Mouse (Mus musculus) spleen, adult 2 months (tissue): Measurements from ENCODE around the gene Dld. TPM values are rescaled to one million over a fixed set of nuclear protein-coding genes. Genes with fewer than 3 reads are reported as not detected.

Source experiments
- DNase-seq, 2 experiments: peaks; one replicate each; pipeline versions ENCODE4 v3.0.0 to v3.0.0-alpha.2; 2012 to 2021; ENCODE audit warnings: low spot score in 2 of 2, low read depth in 1 of 2
- H3K27ac ChIP-seq: fragments of 200-500 bp; 2 replicates; pipeline ENCODE4 v1.5.1; 2012; ENCODE audit warnings: low read length, inconsistent platforms; ENCODE audit not compliant: insufficient read depth
- H3K27me3 ChIP-seq: fragments of 200-500 bp; 2 replicates; pipeline ENCODE4 v1.6.1; 2012; ENCODE audit warnings: mild to moderate bottlenecking, moderate library complexity, low read length, inconsistent platforms; ENCODE audit not compliant: control insufficient read depth, insufficient read depth
- H3K36me3 ChIP-seq: fragments of 200-500 bp; 2 replicates; pipeline ENCODE4 v1.6.1; 2012; ENCODE audit warnings: mild to moderate bottlenecking, low read length, inconsistent platforms; ENCODE audit not compliant: control insufficient read depth, insufficient read depth
- H3K4me1 ChIP-seq: fragments of 200-500 bp; 2 replicates; pipeline ENCODE4 v1.6.1; 2011; ENCODE audit warnings: inconsistent platforms; ENCODE audit not compliant: control insufficient read depth, insufficient read depth, insufficient read length
- H3K4me3 ChIP-seq: fragments of 200-500 bp; 2 replicates; pipeline ENCODE4 v1.5.1; 2011; ENCODE audit warnings: mild to moderate bottlenecking, inconsistent platforms; ENCODE audit not compliant: insufficient read depth, insufficient read length; ENCODE audit errors: extremely low read depth
- CTCF ChIP-seq: fragments of 200-500 bp; IDR thresholded peaks from 2 replicates; pipeline ENCODE4 v1.5.1; 2011; ENCODE audit warnings: mild to moderate bottlenecking, inconsistent platforms; ENCODE audit not compliant: insufficient read depth, insufficient read length, insufficient replicate concordance; ENCODE audit errors: extremely low read depth
- POLR2A ChIP-seq: fragments of 200-500 bp; IDR thresholded peaks from 2 replicates; pipeline ENCODE4 v1.6.1; 2011; ENCODE audit warnings: low read depth, low read length, inconsistent platforms
- WGBS: fragments of 180-500 bp; shearing (Covaris S2); methylation state at CpG from one replicate; pipeline ENCODE4 v1.1.7; 2018; 5-methylcytosine and 5-hydroxymethylcytosine counted together
- polyA plus RNA-seq: library from polyadenylated mRNA; depleted of rRNA; stranded (reverse); fragments of >200 nt; gene quantifications from 2 replicates; pipeline ENCODE4 v1.2.3, GENCODE M21; 2012; rRNA removed

Dld gene
- 3.8 and 5.1 TPM in 2 replicates for polyA plus RNA-seq

- peak; percentile 91 to 97 for DNase-seq
- 5% methylated on average over 65 of the region's 66 CpGs for WGBS
- Histone ChIP-seq H3K27me3 (no peaks in the 10 kb centered on the region), H3K4me3 (peak within 1 kb of the TSS; percentile 71), H3K36me3 (peaks cover 5% of the 10 kb centered on the region), H3K4me1 (no peaks in the 10 kb centered on the region; the same call in 1 of the 2 replicates), H3K27ac (peak within 1 kb of the TSS; percentile 72)
- TF ChIP-seq POLR2A: peak; percentile 59
- TF ChIP-seq CTCF: no peak
These were observed at the start of gene Dld for GRCm38 (mm10) chr12:31350944-31351928. Gene Dld (minus strand): TSS chr12:31351453.

GRCm38 (mm10) chr12:31400821-31401220, 49.6 kb upstream of the Dld start:
- TF ChIP-seq POLR2A (no peak), CTCF (no peak)
- no peaks in the 10 kb centered on the region for H3K4me1 ChIP-seq
- no peaks in the 10 kb centered on the region for H3K36me3 ChIP-seq
- no peak for DNase-seq
- WGBS: 100% methylated on average over 1 of the region's 1 CpGs
- H3K27me3 ChIP-seq: no peaks in the 10 kb centered on the region
- no peak overlapping the region for H3K27ac ChIP-seq
- no peak overlapping the region for H3K4me3 ChIP-seq

- WGBS: 87% methylated on average over 4 of the region's 4 CpGs
- no peaks in the 10 kb centered on the region for H3K27me3 ChIP-seq
These were observed 46.5 kb upstream of the Dld start for GRCm38 (mm10) chr12:31397709-31398108.

GRCm38 (mm10) chr12:31395895-31396294, 44.6 kb upstream of the Dld start:
- Histone ChIP-seq H3K27me3 (no peaks in the 10 kb centered on the region), H3K27ac (no peak overlapping the region), H3K4me3 (no peak overlapping the region), H3K4me1 (no peaks in the 10 kb centered on the region), H3K36me3 (no peaks in the 10 kb centered on the region)
- DNase-seq: no peak
- WGBS: 90% methylated on average over 1 of the region's 1 CpGs
- no peak for TF ChIP-seq POLR2A
- no peak for TF ChIP-seq CTCF

More at GRCm38 (mm10) chr12:31397709-31398108, 46.5 kb upstream of the Dld start:
- Histone ChIP-seq H3K4me3 (no peak overlapping the region), H3K4me1 (no peaks in the 10 kb centered on the region), H3K27ac (no peak overlapping the region), H3K36me3 (no peaks in the 10 kb centered on the region)
- DNase-seq: no peak
- TF ChIP-seq POLR2A (no peak), CTCF (no peak)

- H3K36me3 ChIP-seq: no peaks in the 10 kb centered on the region
- H3K4me3 ChIP-seq: no peak overlapping the region
- WGBS: 79% methylated on average over 12 of the region's 12 CpGs
- no peaks in the 10 kb centered on the region for H3K27me3 ChIP-seq
- TF ChIP-seq POLR2A (no peak), CTCF (no peak)
- DNase-seq: no peak
- H3K27ac ChIP-seq: no peak overlapping the region
- no peaks in the 10 kb centered on the region for H3K4me1 ChIP-seq
These were observed 40.4 kb upstream of the Dld start for GRCm38 (mm10) chr12:31391696-31392095.

- 82% methylated on average over 3 of the region's 3 CpGs for WGBS
- TF ChIP-seq POLR2A (no peak), CTCF (no peak)
- H3K4me1 ChIP-seq: no peaks in the 10 kb centered on the region
- H3K27ac ChIP-seq: no peak within 1 kb of the TSS
- DNase-seq: no peak
- H3K36me3 ChIP-seq: no peaks in the 10 kb centered on the region
- H3K4me3 ChIP-seq: no peak within 1 kb of the TSS
- no peaks in the 10 kb centered on the region for H3K27me3 ChIP-seq
These were observed 39.3 kb upstream of the Dld start, which contains the start of gene Slc26a3 for GRCm38 (mm10) chr12:31390571-31390970. Gene Slc26a3 (plus strand): TSS chr12:31390871.
